Mouse (Mus musculus): ENCODE data around the gene Ncdn.

Gene Ncdn

GRCm38 (mm10) chr4:126752608-126753141, 563 bp downstream of the Ncdn start:
- in situ Hi-C loops (cut with MboI, MseI), result no loop called here

GRCm38 (mm10) chr4:126752024-126752607, 1.1 kb downstream of the Ncdn start:
- in situ Hi-C loops (cut with MboI, MseI), result no loop called here

GRCm38 (mm10) chr4:126751556-126752023, 1.6 kb downstream of the Ncdn start:
- in situ Hi-C loops (cut with MboI, MseI), result no loop called here

GRCm38 (mm10) chr4:126750863-126751555, 2.2 kb downstream of the Ncdn start:
- in situ Hi-C loops (cut with MboI, MseI), result no loop called here

GRCm38 (mm10) chr4:126750046-126750683, 3.1 kb downstream of the Ncdn start:
- in situ Hi-C loops (cut with MboI, MseI), result no loop called here

- in situ Hi-C loops (cut with MboI, MseI), result no loop called here
Observed at GRCm38 (mm10) chr4:126749553-126749952, 3.7 kb downstream of the Ncdn start.

GRCm38 (mm10) chr4:126748381-126748780, 4.9 kb downstream of the Ncdn start:
- in situ Hi-C loops (cut with MboI, MseI), result no loop called here

- in situ Hi-C loops (cut with MboI, MseI), result no loop called here
Observed at GRCm38 (mm10) chr4:126746194-126746840, 6.9 kb downstream of the Ncdn start.

- in situ Hi-C loops (cut with MboI, MseI), result no loop called here
Observed at GRCm38 (mm10) chr4:126745506-126746193, 7.6 kb downstream of the Ncdn start.

GRCm38 (mm10) chr4:126744831-126745230, 8.4 kb downstream of the Ncdn start:
- in situ Hi-C loops (cut with MboI, MseI), result no loop called here

GRCm38 (mm10) chr4:126743713-126744112, 9.5 kb downstream of the Ncdn start:
- in situ Hi-C loops (cut with MboI, MseI), result no loop called here

GRCm38 (mm10) chr4:126742976-126743375, 10.3 kb downstream of the Ncdn start:
- in situ Hi-C loops (cut with MboI, MseI), result no loop called here

GRCm38 (mm10) chr4:126741448-126741847, 11.8 kb downstream of the Ncdn start:
- in situ Hi-C loops (cut with MboI, MseI), result no loop called here

GRCm38 (mm10) chr4:126739966-126740676, 13.1 kb downstream of the Ncdn start:
- in situ Hi-C loops (cut with MboI, MseI), result no loop called here

GRCm38 (mm10) chr4:126736001-126736414, 17.2 kb downstream of the Ncdn start, which contains the start of gene Tfap2e:
Gene Tfap2e (minus strand): TSS chr4:126736240.
- in situ Hi-C loops (cut with MboI, MseI), result no loop called here

- in situ Hi-C loops (cut with MboI, MseI), result no loop called here
Observed at GRCm38 (mm10) chr4:126735382-126736000, 17.7 kb downstream of the Ncdn start.

- in situ Hi-C loops (cut with MboI, MseI), result loop anchor here (5.0 kb wide), 1 partner anchor 128 kb away; the partner anchor contains the start of gene 5730409E04Rik
Observed at GRCm38 (mm10) chr4:126734700-126735381, 18.4 kb downstream of the Ncdn start.

- in situ Hi-C loops (cut with MboI, MseI), result loop anchor here (5.0 kb wide), 1 partner anchor 127 kb away; the partner anchor contains the start of gene 5730409E04Rik
Observed at GRCm38 (mm10) chr4:126734001-126734603, 19.1 kb downstream of the Ncdn start.

Data from T-helper 2 cell (primary cell).